Mouse (Mus musculus): ENCODE measurements at regions not wholly inside any gene's neighbourhood (a gene's known extent, or its start where the extent isn't known, plus 50 kb on each side); places are given as distances from the start of the nearest gene placed in this dataset.

DNA sequence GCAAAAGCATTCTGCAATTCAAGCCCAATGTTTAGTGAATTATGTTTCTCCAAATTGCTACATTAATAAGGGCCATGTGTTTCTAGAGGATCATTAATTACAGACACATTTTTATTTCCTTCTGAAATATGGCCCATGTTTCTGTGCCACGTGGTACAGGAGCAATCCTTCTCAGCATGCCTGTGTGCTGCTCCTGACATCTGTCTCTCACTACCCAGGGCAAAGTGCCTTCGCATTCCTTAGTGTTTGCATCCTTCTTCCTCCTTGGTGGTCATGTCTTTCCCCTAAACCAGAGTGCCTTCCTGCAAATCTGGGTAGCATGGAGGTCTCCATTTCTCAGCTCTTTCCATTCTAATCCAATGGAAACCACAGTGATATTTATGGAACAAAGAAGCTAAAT lies 832.7 kb upstream of the Fam160b2 start:
- no peak for DNase-seq (ENCODE audit: low read depth, low spot score)
